Mouse (Mus musculus) liver, embryonic 14.5 days (tissue): ENCODE measurements around the gene Arl15.

Experiments used
- CTCF ChIP-seq: IDR thresholded peaks from 2 replicates; pipeline ENCODE4 v1.5.1; 2016; ENCODE audit warnings: antibody characterized with exemption, low read depth, control low read depth
- EP300 ChIP-seq: IDR thresholded peaks from 2 replicates; pipeline ENCODE4 v1.6.1; 2016; ENCODE audit warnings: antibody characterized with exemption, low read depth

GRCm38 (mm10) chr13:114151698-114152069 lies 357.4 kb downstream of the Arl15 start:
- no peak for TF ChIP-seq CTCF
- no peak for TF ChIP-seq EP300
